Mouse (Mus musculus): ENCODE results near the gene Mfsd6l.

The Mfsd6l gene

DNA sequence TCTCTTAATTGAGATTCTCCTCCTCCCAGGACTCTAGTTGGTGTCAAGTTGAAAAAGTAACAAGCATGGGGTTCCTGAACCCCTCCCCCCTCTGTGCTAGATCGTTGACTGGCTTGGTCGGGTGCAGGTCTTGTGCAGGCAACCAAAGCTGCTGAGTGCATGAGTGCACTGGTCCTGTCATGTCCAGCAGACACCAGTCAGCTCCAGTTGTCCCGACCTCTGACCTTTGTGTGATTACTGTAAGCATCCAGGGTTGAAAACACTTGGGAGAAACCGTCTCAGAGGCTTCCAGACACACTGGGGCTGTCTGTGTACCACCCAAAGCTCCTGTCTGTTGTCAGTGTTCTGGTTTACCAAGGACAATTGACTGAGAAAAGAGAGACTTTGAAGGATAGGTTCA lies 5.6 kb upstream of the Mfsd6l start:
- DNase-seq (ENCODE audit: low read depth in 2 of 2, low spot score in 2 of 2), result no peak

DNA sequence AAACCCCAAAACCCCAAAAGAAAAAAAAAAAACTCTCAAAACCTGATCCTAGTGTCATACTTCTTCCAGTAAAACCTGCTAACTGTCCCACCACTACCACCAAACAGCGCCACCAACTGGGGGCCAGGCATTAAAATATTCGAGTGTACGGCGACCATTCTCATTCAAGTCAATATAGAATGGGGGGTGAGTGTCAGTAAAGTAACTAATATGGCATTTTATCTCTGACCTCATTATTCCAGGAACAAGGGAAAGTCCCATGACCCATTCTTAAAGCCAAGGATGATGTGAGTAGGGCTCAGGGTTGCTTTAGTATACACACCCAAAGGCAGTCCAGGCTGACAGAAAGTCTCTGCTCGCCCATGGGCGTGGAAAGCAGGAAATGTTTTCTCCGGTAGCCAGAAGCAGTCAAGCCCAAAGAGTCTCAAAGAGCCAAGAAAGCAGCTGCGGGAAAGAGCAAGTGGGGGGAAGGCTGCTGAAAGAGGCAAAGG lies 2.0 kb upstream of the Mfsd6l start:
- peak; percentile 28 to 49 for DNase-seq (ENCODE audit: low read depth in 2 of 2, low spot score in 2 of 2)

DNA sequence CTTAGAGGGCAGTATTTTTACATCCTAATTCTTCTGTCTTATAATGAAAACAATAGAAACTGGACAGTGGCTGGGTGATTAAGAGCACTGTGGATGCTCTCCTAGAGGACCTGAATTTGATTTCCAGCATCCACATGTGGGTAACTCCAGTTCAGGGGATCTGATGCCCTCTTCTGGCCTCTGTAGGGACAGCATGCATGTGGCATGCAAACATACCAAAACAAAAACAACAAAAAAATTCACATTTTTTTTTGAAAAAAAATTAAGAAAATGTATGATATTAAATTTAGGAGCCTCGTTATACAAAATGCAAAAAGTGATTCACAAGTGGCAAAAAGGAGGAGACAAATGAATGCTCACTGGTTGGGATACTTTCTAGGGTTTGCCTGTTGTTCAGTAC lies 3.6 kb downstream of the Mfsd6l start:
- DNase-seq (ENCODE audit: low read depth in 2 of 2, low spot score in 2 of 2), result no peak

DNA sequence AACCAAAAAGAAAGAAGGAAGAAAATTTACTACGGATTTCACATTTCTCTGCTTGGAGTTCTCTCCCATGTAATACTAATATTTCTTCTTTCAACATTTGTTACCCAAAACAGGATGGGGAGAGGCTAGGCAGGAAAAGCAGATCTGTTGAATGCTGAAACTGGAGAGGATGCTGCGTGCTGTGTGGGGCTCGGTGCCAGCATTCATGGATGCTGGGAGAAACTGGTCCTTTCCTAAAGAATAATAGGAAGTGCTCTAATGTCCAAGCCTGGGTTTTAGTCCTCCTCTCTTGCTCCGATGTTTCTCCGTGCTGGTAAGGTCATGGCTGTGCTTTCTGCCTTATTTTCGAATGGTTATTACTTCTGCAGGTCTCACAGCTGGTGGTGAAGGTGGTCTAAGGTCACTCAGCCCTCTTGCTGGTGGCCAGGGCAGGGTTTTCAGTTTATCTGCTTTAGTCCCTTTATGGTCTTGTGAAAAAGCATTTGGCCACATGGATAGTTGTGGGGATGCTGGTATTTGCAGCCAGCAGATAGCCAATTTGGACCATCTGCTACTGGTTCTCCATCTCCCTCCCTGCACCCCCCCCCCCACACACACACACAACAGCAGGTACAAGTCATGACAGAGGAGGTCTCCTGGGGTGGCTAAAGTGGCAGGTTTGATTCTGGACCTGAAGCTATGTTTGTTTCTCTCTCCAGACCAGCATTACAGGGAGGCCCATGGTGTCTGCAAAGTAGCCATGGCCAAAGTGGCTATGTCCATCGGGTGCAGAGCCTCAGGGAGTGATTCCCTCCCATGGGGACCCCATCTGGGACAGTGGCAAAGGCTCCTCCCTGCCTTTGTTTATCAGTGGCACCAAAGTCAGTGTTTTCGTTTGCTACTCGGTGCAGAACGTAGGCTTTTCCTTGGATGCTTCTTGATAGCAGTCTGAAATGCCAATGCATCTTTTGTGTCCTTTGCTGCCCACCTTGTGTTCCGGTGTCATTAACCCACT lies 6.3 kb downstream of the Mfsd6l start:
- no peak for DNase-seq (ENCODE audit: low read depth in 2 of 2, low spot score in 2 of 2)

DNA sequence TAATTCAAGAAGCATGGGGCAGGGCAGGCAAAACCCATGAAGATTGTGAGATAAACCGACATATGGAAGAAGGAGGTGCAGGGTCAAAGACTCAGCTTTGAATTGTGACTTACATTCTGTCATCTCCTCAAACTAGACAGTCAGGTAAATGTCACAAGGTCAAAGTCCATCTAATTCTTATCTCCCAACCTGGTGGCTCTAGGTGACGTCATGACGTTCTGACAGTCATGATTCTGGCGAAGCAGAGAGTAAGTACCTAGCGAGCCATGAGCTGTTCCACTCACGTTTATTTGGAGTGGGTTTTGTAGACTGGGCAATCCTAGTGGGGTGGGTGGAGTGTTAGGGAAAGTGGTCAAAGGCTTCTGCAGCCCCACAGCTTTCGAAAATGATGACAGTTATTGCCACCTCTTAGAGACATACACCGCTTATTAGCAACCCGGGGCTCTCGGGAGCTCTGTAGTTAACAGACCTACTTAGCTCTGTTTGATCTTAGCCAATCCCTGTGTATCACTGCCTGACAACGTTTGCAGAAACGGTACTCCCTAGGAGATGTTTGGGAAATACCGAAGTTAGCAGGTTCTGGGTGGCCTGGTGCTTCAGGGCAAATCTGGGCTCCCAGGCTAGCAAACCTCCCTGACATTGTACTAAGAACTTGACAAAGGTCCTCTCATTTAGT lies 8.5 kb downstream of the Mfsd6l start:
- no peak for DNase-seq (ENCODE audit: low read depth in 2 of 2, low spot score in 2 of 2)

DNA sequence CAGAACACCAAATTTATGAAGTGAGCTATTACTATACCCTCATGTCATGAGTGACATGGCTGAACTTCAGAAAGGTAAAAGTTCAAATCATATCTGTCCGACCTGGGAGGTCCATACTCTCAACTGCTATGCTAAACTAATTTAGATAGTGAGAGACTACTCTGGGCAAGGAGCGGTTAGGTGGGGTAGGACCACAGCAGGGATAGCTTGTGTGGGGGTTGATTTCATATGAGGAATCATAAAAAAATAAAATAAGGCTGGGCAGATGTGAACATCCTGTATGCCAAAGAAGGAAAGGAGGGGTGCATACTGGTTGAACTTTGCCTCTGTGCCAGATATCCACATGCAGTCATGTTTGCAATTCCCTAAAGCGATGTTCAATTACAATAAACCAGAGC lies 9.0 kb downstream of the Mfsd6l start:
- no peak for DNase-seq (ENCODE audit: low read depth in 2 of 2, low spot score in 2 of 2)

DNA sequence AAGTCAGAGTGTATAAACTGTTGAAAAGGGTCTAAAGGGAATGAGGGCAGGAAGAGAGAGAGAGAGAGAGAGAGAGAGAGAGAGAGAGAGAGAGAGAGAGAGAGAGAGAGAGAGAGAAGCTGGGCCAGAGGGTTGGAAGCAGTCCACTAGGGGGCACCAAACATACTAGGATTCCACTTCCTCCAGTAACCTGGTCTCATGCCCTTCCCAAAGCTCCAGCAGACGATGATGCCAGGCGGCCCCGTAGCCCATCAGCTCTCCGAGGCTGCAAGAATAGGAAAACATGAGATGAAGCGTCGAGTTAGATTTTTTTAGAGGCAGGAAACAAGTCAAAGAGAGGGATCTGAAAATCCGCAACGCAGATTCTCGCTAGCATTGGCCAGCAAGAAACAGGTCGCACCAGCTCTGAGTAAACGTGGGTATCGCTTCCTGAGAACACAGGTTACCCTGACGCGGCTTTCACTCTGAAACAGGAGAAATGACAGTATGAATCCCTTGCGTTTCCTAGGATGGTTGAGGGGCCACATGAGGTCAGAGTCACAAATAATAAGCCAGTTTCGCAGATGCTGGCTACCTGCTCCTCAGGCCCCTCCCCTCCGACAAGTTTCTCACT lies 10.6 kb downstream of the Mfsd6l start:
- DNase-seq (ENCODE audit: low read depth in 2 of 2, low spot score in 2 of 2), result peak in 1 of 2 experiments; percentile 29

DNA sequence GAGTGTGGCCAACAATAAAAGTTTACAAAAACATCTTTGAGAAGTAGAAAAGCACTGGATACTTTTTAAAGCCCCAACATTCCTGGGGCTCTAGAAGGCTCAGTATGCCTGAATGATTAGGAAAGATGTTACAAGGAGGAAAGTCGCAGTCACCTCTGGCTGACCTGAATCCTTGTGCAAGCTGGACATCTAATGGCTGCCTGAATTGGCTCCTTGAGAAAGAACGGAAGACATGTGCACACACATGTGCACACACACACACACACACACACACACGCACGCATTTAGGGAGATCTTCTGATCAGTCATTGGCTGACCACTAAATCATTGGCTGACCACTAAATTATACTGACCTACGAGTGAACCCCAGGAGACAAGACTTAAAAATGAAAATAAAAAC lies 14.9 kb downstream of the Mfsd6l start:
- DNase-seq (ENCODE audit: low read depth in 2 of 2, low spot score in 2 of 2), result no peak

DNA sequence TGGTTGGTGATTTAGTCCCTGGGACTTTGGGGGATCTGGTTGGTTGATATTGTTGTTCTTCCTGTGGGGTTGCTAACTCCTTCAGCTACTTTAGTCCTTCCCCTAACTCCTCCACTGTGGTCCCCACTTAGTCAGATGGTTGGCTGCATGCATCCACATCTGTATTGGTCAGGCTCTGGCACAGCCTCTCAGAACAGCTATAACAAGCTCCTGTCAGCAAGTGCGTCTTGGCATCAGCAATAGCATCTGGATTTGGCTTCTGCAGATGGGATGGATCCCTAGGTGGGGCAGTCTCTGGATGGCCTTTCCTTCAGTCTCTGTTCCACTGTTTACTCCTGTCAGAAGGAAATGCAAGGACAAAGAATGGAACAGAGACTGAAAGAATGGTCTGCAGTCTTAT lies 21.1 kb downstream of the Mfsd6l start:
- DNase-seq (ENCODE audit: low read depth in 2 of 2, low spot score in 2 of 2), result no peak

DNA sequence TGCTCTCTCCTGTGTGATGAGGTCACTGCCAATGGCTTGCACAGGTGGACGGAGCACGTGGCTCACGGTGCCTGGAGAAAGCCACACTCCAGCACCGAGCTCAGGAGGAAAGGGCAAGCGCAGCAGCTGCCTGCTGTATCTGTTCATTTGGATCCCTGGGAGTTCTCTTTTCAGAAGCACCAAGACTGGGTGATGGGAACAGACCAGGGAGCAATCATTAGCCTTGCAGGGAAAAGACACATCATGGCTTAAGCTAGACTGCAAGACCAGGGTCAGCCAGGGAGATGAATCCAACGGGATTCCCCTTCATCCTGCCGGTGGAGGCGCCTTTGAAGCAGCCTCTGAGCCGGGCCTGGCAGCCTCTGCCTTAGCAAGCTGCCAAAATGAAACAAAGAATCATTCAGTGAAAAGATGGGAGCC lies 23.5 kb downstream of the Mfsd6l start:
- DNase-seq (ENCODE audit: low read depth in 2 of 2, low spot score in 2 of 2), result no peak

DNA sequence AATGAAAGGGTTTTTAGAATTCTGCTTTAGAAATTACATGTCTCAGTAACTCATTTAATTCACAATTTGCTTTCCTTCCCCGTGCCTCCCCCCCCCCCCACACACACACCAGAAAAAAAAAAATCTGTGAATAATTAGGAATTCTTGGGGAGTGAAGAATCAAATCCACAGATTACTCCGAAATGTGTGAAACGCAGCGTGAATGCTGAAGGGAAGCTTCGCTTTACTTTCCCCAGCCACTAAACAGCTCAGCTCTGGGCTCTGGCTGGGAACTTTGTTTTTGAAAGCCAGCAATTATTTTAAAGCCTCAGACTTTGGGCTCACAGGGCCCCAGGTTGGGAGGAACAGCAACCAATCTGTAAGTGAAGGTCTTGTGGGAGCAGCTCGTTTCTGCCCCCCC lies 24.6 kb downstream of the Mfsd6l start:
- DNase-seq (ENCODE audit: low read depth in 2 of 2, low spot score in 2 of 2), result no peak

DNA sequence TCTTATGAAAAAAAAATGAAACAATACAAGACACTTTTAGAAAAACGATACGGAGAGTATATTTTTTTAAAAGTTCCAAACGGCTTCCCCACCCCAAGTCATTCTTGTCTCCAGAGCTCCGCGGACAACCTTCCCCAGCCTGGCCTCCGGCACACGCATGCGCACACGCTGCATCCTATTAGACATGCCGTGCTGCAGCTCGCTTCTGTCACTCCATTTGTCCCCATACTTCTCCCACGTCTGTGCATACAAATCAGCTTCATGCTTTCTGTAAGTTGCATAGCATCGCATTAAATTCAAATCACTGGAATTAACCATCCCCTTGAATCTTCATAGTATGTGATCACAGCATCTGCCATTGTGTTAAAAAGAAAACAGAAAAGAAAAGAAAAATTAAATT lies 27.2 kb downstream of the Mfsd6l start:
- no peak for DNase-seq (ENCODE audit: low read depth in 2 of 2, low spot score in 2 of 2)

DNA sequence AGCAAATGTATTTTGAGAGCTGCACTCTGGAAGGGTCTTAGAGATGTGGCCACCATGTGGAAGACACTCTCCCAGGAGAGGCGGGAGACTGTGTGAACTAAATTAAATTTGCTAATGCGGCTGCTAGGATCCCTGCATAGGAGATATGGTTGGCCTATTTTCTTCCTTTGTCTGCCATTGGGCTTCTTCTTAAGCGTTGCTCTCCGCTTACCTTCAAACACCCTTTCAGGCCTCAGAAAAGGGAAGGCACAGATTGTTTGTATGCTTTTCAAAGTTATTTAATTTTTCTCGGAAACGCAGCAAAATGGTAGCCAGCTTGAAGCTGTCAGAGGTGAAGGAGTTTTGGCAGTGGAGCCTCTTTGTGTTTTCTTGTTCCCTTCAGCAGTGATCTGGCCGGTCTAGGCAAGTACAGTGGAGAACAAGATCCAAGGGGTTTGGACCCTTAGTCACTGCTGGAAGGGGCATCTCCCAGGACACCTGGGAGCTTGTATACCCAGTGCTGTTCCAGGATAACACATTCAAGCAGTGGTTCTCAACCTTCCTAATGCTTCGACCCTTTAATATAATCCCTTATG lies 28.0 kb downstream of the Mfsd6l start:
- DNase-seq (ENCODE audit: low read depth in 2 of 2, low spot score in 2 of 2), result no peak

DNA sequence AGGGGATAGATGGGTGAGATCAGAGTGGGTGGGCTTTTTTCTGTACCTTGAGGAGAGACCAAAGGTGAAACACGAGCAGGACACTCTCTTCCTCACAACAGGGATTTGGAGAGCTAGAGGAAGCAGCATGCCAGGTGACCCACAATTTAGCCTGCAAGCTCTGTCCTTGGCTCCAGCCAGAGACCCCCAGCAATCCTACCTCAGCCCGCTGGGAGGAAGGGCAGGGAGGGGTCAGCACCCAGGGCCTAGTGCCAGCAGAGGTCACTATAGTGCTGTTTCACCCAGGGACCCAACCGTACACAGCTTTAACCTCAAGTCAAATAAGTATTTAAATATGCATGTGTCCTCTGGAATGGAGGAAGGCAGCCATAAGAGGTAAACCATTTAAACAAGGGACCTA lies 29.9 kb downstream of the Mfsd6l start:
- no peak for DNase-seq (ENCODE audit: low read depth in 2 of 2, low spot score in 2 of 2)

DNA sequence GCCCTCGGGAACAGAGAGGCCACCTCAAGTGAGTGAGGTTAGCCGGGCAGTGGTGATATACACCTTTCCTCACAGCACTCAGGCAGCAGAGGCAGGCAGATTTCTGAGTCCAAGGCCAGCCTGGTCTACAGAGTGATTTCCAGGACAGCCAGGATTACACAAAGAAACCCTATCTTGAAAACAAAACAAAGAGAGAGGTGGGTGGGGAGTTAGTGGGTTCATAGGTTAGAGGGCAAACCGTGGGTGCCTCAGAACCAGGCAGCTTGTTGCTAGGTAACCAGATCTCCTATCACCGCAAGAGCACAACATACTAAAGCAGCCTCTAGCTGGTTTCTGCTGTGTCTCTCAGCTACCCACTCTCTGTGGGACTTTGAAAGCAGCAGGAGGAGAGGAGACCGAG lies 30.7 kb downstream of the Mfsd6l start, which contains the start of gene Ccdc42:
Gene Ccdc42, plus strand, starts transcription at position 301 of the 400 bp plus-strand sequence.
- no peak for DNase-seq (ENCODE audit: low read depth in 2 of 2, low spot score in 2 of 2)

DNA sequence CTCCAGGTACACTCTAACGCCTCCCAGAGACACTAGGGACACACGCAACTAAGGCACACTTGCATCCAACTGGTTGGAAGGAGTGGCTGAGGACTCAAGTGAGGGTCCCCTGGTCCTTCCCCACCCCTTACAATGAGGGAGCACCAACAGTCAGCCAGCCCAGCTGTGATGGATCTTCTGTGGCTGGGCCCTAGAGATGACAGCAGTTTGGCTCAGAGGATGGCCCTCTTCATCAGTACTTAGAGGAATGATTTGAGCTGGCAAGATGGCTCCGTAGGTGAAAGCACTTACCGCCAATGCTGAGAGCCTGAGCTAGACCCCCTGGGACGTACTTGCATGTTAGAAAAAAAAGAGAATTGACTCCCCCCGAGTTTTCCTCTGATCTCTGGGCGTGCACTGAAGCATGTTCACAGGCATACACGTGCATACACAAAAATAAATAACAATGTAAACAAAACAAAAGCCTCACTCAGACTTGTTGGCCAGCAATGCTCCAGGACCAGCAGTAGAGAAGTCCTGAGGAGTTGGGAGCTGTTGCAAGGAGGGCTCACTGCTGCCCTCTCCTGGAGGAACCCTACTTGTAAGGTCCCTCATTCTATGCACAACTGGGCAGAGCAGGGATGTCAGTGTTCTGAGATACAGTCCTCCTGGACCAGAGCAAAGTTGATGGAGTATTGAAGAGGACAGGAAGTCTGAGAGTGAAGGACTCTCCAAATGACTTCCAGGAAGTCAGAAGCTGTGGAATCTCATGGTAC lies 33.2 kb downstream of the Mfsd6l start:
- DNase-seq (ENCODE audit: low read depth in 2 of 2, low spot score in 2 of 2), result peak; percentile 11 to 38

DNA sequence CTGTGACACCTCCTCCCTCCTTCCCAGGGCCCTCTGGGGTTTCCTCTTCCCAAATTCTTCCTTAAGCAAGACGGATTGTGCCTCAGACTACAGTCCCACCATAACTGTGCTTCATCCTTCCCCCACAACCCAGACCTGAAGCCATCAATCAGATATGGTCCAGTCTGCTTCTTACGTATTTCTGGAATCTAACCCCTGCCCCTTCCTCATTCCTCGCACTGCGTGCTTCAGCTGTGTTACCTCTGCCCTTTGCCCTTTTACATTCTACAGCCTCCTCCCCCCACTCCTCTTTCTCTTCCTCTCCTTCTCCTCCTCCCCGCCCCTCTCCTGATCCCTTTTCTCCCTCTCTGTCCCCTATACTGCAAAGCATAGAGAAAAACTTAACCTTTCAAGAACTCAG lies 35.7 kb downstream of the Mfsd6l start:
- DNase-seq (ENCODE audit: low read depth in 2 of 2, low spot score in 2 of 2), result no peak

DNA sequence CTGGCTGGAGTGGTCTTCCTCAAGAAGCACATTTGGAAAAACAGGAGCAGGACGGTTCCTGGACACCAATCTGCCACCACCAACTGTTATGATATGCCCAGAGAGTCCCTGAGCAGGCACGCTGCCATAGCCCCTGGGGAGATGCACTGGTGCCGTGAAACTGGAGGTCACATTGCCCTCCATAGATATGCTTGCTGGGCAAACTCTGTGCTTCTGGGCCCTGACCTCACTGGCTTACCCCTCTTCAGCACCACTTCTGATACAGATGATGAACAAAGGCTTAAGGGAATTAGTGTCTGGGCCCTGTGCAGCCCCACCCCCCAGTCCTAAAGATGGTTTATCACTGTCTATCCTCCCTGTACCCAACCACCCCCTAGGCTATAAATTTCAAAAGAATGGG lies 37.3 kb downstream of the Mfsd6l start:
- DNase-seq (ENCODE audit: low read depth in 2 of 2, low spot score in 2 of 2), result no peak

DNA sequence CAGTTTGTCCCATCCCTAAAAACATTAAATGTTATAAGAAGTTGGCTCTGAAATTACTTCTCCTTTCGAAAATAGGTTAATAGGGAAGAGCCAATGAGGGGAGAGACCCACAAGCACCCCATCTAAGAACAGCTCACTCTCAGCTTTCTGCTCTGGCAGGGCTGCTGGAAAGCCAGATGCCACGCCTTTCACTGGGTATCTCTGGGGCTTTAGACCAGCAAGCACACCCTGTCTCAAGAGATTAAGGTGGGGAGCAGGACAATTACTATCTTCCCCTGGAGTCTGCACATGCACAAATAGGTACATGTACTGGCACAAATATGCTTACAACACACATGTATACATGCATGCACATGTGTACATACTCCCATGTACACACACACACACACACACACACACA lies 41.9 kb downstream of the Mfsd6l start:
- DNase-seq (ENCODE audit: low read depth in 2 of 2, low spot score in 2 of 2), result no peak

DNA sequence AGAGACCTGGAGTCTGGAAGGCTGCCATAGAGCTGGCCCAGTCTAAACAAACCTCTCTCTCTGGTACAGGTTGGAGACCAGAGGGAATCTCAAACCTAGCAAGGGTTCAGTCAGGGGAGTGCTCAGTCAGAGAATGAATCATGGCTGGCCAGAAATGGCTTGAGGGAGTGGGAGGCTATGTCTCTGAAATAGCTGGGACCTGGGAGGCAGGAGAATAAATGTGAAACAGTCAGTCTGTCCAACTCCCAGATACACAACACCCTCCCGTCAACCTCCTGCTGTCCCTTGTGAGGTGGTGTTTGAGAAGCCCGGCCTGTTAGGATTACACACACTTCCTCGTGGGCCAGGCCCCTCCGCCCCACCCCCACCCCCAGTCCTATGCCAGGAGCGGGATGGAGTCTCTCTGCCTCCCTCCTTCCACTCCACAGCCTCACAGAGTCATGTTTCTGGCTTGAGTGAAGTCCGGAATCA lies 44.6 kb downstream of the Mfsd6l start:
- no peak for DNase-seq (ENCODE audit: low read depth in 2 of 2, low spot score in 2 of 2)
